8 mouse cellular contexts compared by ENCODE assay signal in genomic region chr14:25546852-25547621, GRCm38 (mm10).
A peak's percentile ranks its signal among the peaks of the same experiment; 100 is the strongest.
DNase-seq lines count a peak whose midpoint lies in the region; ATAC-seq and TF ChIP-seq lines count a peak whose summit lies in the region.

No protein-coding gene starts in this region.

- no peak for TF ChIP-seq EP300 in heart, postnatal 0 days (IDR thresholded peaks at IDR 0.05; ENCODE audit: low read depth)

- TF ChIP-seq POLR2A in cortical plate, adult 2 months (IDR thresholded peaks at IDR 0.05; ENCODE audit: extremely low read depth, insufficient read depth, low read length), result no peak

- WGBS in intestine, embryonic 14.5 days, result 39% methylated on average over 14 of the region's 14 CpGs
- 57% methylated on average over 14 of the region's 14 CpGs for WGBS in intestine, postnatal 0 days
- 55% methylated on average over 14 of the region's 14 CpGs for WGBS in heart, postnatal 0 days

- no peak overlapping the region for H3K4me2 ChIP-seq in intestine, embryonic 14.5 days (ENCODE audit: low read length)
- H3K4me2 ChIP-seq in intestine, postnatal 0 days (replicated peaks; ENCODE audit: low read depth), result no peak overlapping the region
- no peak overlapping the region for H3K4me2 ChIP-seq in heart, postnatal 0 days (ENCODE audit: low read depth, low read length)

- H3K4me1 ChIP-seq in intestine, embryonic 14.5 days (replicated peaks; ENCODE audit: control insufficient read depth, insufficient read depth, low read length), result peaks cover 35% of the 10 kb centered on the region
- H3K4me1 ChIP-seq in intestine, postnatal 0 days (replicated peaks; ENCODE audit: control insufficient read depth, insufficient read depth, low read length), result no peaks in the 10 kb centered on the region
- H3K4me1 ChIP-seq in cortical plate, adult 2 months (ENCODE audit: control insufficient read depth, insufficient read depth, low read length), result peaks cover 9% of the 10 kb centered on the region
- peaks cover 11% of the 10 kb centered on the region for H3K4me1 ChIP-seq in heart, postnatal 0 days (ENCODE audit: control insufficient read depth, insufficient read depth)

- 0 out of 2 replicates have a peak, but pooled peaks have one; percentile 29 for ATAC-seq in intestine, embryonic 14.5 days (replicated peaks; ENCODE audit: low FRiP score, low TSS enrichment, low read depth)
- ATAC-seq in intestine, postnatal 0 days, result no peak
- ATAC-seq in heart, postnatal 0 days (ENCODE audit: insufficient read depth, low read depth), result peak; percentile 68; the same call in 1 of the 2 replicates
- ATAC-seq in inflammation-experienced regulatory T-cells, adult 6 months, result no peak

- TF ChIP-seq CTCF in intestine, postnatal 0 days (IDR thresholded peaks at IDR 0.05; ENCODE audit: low read depth), result no peak
- no peak for TF ChIP-seq CTCF in cortical plate, adult 2 months (IDR thresholded peaks at IDR 0.05; ENCODE audit: extremely low read depth, insufficient read depth, low read length)
- TF ChIP-seq CTCF in heart, postnatal 0 days (IDR thresholded peaks at IDR 0.05; ENCODE audit: low read depth), result no peak

- H3K27me3 ChIP-seq in intestine, embryonic 14.5 days (replicated peaks; ENCODE audit: control insufficient read depth, insufficient read depth, low read length), result no peaks in the 10 kb centered on the region
- H3K27me3 ChIP-seq in intestine, postnatal 0 days (replicated peaks; ENCODE audit: control insufficient read depth, insufficient read depth, low read length), result no peaks in the 10 kb centered on the region
- H3K27me3 ChIP-seq in heart, postnatal 0 days (ENCODE audit: control insufficient read depth, insufficient read depth, low read length), result no peaks in the 10 kb centered on the region

- H3K9ac ChIP-seq in intestine, embryonic 14.5 days (ENCODE audit: low read length), result no peak overlapping the region
- no peak overlapping the region for H3K9ac ChIP-seq in intestine, postnatal 0 days (ENCODE audit: low read depth, low read length)
- H3K9ac ChIP-seq in heart, postnatal 0 days (replicated peaks; ENCODE audit: low read depth, low read length), result no peak overlapping the region

- no peak for DNase-seq in intestine, embryonic 14.5 days (ENCODE audit: low spot score)
- no peak for DNase-seq in heart, postnatal 0 days (ENCODE audit: low spot score)
- DNase-seq in lung, postnatal 14 days, result peak; percentile 48
- DNase-seq in left cerebral cortex, postnatal 25 days (ENCODE audit: low spot score in 2 of 2), result no peak
- no peak for DNase-seq in left cerebral cortex, postnatal 36 days (ENCODE audit: low spot score in 2 of 2)

- intact Hi-C loops in left cerebral cortex, postnatal 25 days (cut with DNase I), result no loop called here
- intact Hi-C loops in left cerebral cortex, postnatal 36 days (cut with DNase I), result no loop called here

- no peak overlapping the region for H3K4me3 ChIP-seq in intestine, embryonic 14.5 days (ENCODE audit: low read depth, low read length)
- H3K4me3 ChIP-seq in intestine, postnatal 0 days (ENCODE audit: low read depth, low read length), result no peak overlapping the region
- H3K4me3 ChIP-seq in cortical plate, adult 2 months (ENCODE audit: insufficient read depth, low read length), result no peak overlapping the region
- H3K4me3 ChIP-seq in heart, postnatal 0 days (ENCODE audit: low read depth, low read length), result no peak overlapping the region

- peak overlapping the region; percentile 59 for H3K27ac ChIP-seq in intestine, embryonic 14.5 days (ENCODE audit: low read depth)
- H3K27ac ChIP-seq in intestine, postnatal 0 days (ENCODE audit: low read depth, low read length), result no peak overlapping the region
- H3K27ac ChIP-seq in cortical plate, adult 2 months (ENCODE audit: insufficient read depth, low read length), result 0 out of 2 replicates have a peak overlapping the region, but pooled peaks have one; percentile 21
- peak overlapping the region; percentile 48; the same call in 1 of the 2 replicates for H3K27ac ChIP-seq in heart, postnatal 0 days (ENCODE audit: low read depth)

- peaks cover 33% of the 10 kb centered on the region; the same call in 1 of the 2 replicates for H3K36me3 ChIP-seq in intestine, embryonic 14.5 days (ENCODE audit: control insufficient read depth, insufficient read depth, low read length)
- peaks cover 31% of the 10 kb centered on the region for H3K36me3 ChIP-seq in intestine, postnatal 0 days (ENCODE audit: control insufficient read depth, insufficient read depth)
- peaks cover 37% of the 10 kb centered on the region for H3K36me3 ChIP-seq in heart, postnatal 0 days (replicated peaks; ENCODE audit: control insufficient read depth, insufficient read depth, low read length)

- H3K9me3 ChIP-seq in intestine, embryonic 14.5 days (ENCODE audit: control insufficient read depth, low read length), result no peaks in the 10 kb centered on the region
- H3K9me3 ChIP-seq in intestine, postnatal 0 days (ENCODE audit: control insufficient read depth), result no peaks in the 10 kb centered on the region
- H3K9me3 ChIP-seq in heart, postnatal 0 days (replicated peaks; ENCODE audit: control insufficient read depth, low read length), result no peaks in the 10 kb centered on the region

Comparison
In these comparisons a context has a peak if more than half of its experiments do, and no peak if none do; other contexts are left out.
1. ATAC-seq: peak in intestine, embryonic 14.5 days (single experiment) and heart, postnatal 0 days (single experiment); none in intestine, postnatal 0 days (single experiment) and inflammation-experienced regulatory T-cells, adult 6 months (single experiment).